Mouse (Mus musculus): ENCODE results near the gene Capza2. TPM values are rescaled to one million over a fixed set of nuclear protein-coding genes. Genes with fewer than 3 reads are reported as not detected.

Capza2 gene
- polyA plus RNA-seq, 1 experiment, result 18.2 TPM

GRCm38 (mm10) chr6:17637205-17638203, 1.5 kb downstream of the Capza2 start:
- no peaks in the 10 kb centered on the region for H3K27me3 ChIP-seq (ENCODE audit: control insufficient read depth, insufficient read depth, low read length)
- peak overlapping the region; percentile 30; the same call in 1 of the 2 replicates for H3K27ac ChIP-seq (ENCODE audit: control insufficient read depth, insufficient read depth, low read length)
- WGBS, result under 1% methylated on average over 57 of the region's 62 CpGs
- TF ChIP-seq CTCF (IDR thresholded peaks at IDR 0.05; ENCODE audit: borderline replicate concordance, control insufficient read depth, extremely low read depth, insufficient read depth, low read length, poor library complexity), result no peak
- TF ChIP-seq POLR2A (IDR thresholded peaks at IDR 0.05; ENCODE audit: control insufficient read depth, extremely low read depth, insufficient read depth, low read length, poor library complexity), result no peak
- peaks cover 7% of the 10 kb centered on the region for H3K4me1 ChIP-seq (replicated peaks; ENCODE audit: control insufficient read depth, insufficient read depth, low read length)
- no peaks in the 10 kb centered on the region for H3K36me3 ChIP-seq (ENCODE audit: control insufficient read depth, insufficient read depth, low read length)
- peak overlapping the region; percentile 79 for H3K4me3 ChIP-seq (ENCODE audit: control insufficient read depth, insufficient read depth, low read length)
- peak; percentile 32 for DNase-seq

DNA sequence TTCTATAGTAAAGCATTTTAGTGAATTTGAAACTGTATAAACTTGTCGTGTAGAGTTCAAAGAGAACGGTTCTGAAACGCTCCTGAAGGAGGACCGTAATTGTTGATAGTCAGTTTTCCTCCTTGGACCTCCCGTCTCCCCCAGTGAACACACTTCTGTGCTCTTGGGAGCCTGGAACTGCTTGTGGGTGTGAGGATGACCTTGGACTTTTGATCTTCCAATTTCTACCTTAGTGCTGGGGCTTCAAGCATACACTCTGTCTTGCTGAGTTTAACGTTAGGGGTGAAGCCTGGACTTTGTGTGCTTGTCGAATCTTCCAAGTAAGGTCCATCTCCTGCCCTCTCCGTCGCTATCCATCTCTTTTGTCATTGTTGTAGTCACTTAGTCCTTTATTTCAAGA, 4.0 kb downstream of the Capza2 start:
- peaks cover 7% of the 10 kb centered on the region for H3K4me1 ChIP-seq (replicated peaks; ENCODE audit: control insufficient read depth, insufficient read depth, low read length)
- DNase-seq, result no peak
- TF ChIP-seq CTCF (IDR thresholded peaks at IDR 0.05; ENCODE audit: borderline replicate concordance, control insufficient read depth, extremely low read depth, insufficient read depth, low read length, poor library complexity) (no peak), POLR2A (IDR thresholded peaks at IDR 0.05; ENCODE audit: control insufficient read depth, extremely low read depth, insufficient read depth, low read length, poor library complexity) (no peak)
- H3K27ac ChIP-seq (ENCODE audit: control insufficient read depth, insufficient read depth, low read length), result no peak overlapping the region
- H3K36me3 ChIP-seq (ENCODE audit: control insufficient read depth, insufficient read depth, low read length), result no peaks in the 10 kb centered on the region
- no peak overlapping the region for H3K4me3 ChIP-seq (ENCODE audit: control insufficient read depth, insufficient read depth, low read length)
- 67% methylated on average over 9 of the region's 9 CpGs for WGBS
- no peaks in the 10 kb centered on the region for H3K27me3 ChIP-seq (ENCODE audit: control insufficient read depth, insufficient read depth, low read length)

- 13% methylated on average over 3 of the region's 3 CpGs for WGBS
- Histone ChIP-seq H3K27me3 (ENCODE audit: control insufficient read depth, insufficient read depth, low read length) (no peaks in the 10 kb centered on the region), H3K27ac (ENCODE audit: control insufficient read depth, insufficient read depth, low read length) (no peak overlapping the region), H3K4me3 (ENCODE audit: control insufficient read depth, insufficient read depth, low read length) (no peak overlapping the region), H3K36me3 (ENCODE audit: control insufficient read depth, insufficient read depth, low read length) (no peaks in the 10 kb centered on the region), H3K4me1 (replicated peaks; ENCODE audit: control insufficient read depth, insufficient read depth, low read length) (peaks cover 2% of the 10 kb centered on the region; the same call in 1 of the 2 replicates)
- TF ChIP-seq CTCF (IDR thresholded peaks at IDR 0.05; ENCODE audit: borderline replicate concordance, control insufficient read depth, extremely low read depth, insufficient read depth, low read length, poor library complexity), result no peak
- TF ChIP-seq POLR2A (IDR thresholded peaks at IDR 0.05; ENCODE audit: control insufficient read depth, extremely low read depth, insufficient read depth, low read length, poor library complexity), result no peak
- DNase-seq, result no peak
Measured at GRCm38 (mm10) chr6:17642739-17643138, 6.7 kb downstream of the Capza2 start.

DNA sequence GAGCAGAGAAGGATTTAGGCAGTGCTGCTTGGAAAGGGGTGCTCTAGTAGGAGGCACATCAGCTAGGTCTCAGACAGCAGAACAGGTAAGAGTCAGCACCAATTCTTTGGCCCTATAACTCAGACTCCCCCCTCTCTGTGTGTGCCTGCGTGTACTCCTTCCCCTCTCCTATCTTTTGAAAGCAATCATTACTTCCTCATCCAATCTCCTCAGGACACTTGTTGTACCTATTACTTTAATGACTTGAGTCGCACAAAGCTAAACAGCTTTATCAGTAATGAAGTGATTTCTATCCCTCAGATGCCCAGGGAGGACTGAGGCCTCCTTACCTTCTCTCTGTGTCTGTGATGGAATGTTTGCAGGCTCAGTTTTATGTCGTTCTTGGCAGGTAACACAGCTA, 10.1 kb downstream of the Capza2 start:
- TF ChIP-seq CTCF (IDR thresholded peaks at IDR 0.05; ENCODE audit: borderline replicate concordance, control insufficient read depth, extremely low read depth, insufficient read depth, low read length, poor library complexity), result no peak
- no peak for TF ChIP-seq POLR2A (IDR thresholded peaks at IDR 0.05; ENCODE audit: control insufficient read depth, extremely low read depth, insufficient read depth, low read length, poor library complexity)
- DNase-seq, result no peak
- Histone ChIP-seq H3K27me3 (ENCODE audit: control insufficient read depth, insufficient read depth, low read length) (no peaks in the 10 kb centered on the region), H3K4me3 (ENCODE audit: control insufficient read depth, insufficient read depth, low read length) (no peak overlapping the region), H3K27ac (ENCODE audit: control insufficient read depth, insufficient read depth, low read length) (no peak overlapping the region), H3K4me1 (replicated peaks; ENCODE audit: control insufficient read depth, insufficient read depth, low read length) (no peaks in the 10 kb centered on the region), H3K36me3 (ENCODE audit: control insufficient read depth, insufficient read depth, low read length) (peaks cover 16% of the 10 kb centered on the region)
- WGBS, result 56% methylated on average over 3 of the region's 3 CpGs

DNA sequence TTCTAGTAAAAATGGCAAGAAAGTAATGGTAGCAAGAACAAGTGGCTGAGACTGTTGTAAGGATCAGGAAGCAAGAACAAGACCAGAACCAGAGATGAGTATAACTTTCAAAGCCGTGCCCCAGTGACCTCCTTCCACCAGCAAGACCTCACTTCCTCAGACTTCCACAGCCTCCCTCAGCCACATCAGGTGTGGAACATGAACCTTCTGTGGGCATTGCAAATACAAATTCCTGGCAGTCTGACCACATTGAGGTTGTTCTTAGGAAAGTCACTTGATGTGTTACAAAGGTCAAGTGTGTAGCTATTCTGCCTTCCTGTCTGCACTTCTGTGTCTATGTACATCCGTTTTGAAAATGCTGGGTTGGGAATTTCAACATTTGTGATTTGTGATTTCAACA, 16.1 kb downstream of the Capza2 start:
- no peaks in the 10 kb centered on the region for H3K4me1 ChIP-seq (replicated peaks; ENCODE audit: control insufficient read depth, insufficient read depth, low read length)
- H3K27ac ChIP-seq (ENCODE audit: control insufficient read depth, insufficient read depth, low read length), result no peak overlapping the region
- no peak for TF ChIP-seq CTCF (IDR thresholded peaks at IDR 0.05; ENCODE audit: borderline replicate concordance, control insufficient read depth, extremely low read depth, insufficient read depth, low read length, poor library complexity)
- no peak for TF ChIP-seq POLR2A (IDR thresholded peaks at IDR 0.05; ENCODE audit: control insufficient read depth, extremely low read depth, insufficient read depth, low read length, poor library complexity)
- no peak overlapping the region for H3K4me3 ChIP-seq (ENCODE audit: control insufficient read depth, insufficient read depth, low read length)
- H3K36me3 ChIP-seq (ENCODE audit: control insufficient read depth, insufficient read depth, low read length), result peaks cover 42% of the 10 kb centered on the region
- DNase-seq, result no peak
- H3K27me3 ChIP-seq (ENCODE audit: control insufficient read depth, insufficient read depth, low read length), result no peaks in the 10 kb centered on the region
- WGBS, result 54% methylated on average over 2 of the region's 2 CpGs

GRCm38 (mm10) chr6:17655080-17655479, 19.0 kb downstream of the Capza2 start:
- WGBS, result 27% methylated on average over 2 of the region's 2 CpGs
- TF ChIP-seq CTCF (IDR thresholded peaks at IDR 0.05; ENCODE audit: borderline replicate concordance, control insufficient read depth, extremely low read depth, insufficient read depth, low read length, poor library complexity), result no peak
- TF ChIP-seq POLR2A (IDR thresholded peaks at IDR 0.05; ENCODE audit: control insufficient read depth, extremely low read depth, insufficient read depth, low read length, poor library complexity), result no peak
- H3K4me3 ChIP-seq (ENCODE audit: control insufficient read depth, insufficient read depth, low read length), result no peak overlapping the region
- peaks cover 52% of the 10 kb centered on the region for H3K36me3 ChIP-seq (ENCODE audit: control insufficient read depth, insufficient read depth, low read length)
- no peak for DNase-seq
- no peaks in the 10 kb centered on the region for H3K27me3 ChIP-seq (ENCODE audit: control insufficient read depth, insufficient read depth, low read length)
- no peak overlapping the region for H3K27ac ChIP-seq (ENCODE audit: control insufficient read depth, insufficient read depth, low read length)
- H3K4me1 ChIP-seq (replicated peaks; ENCODE audit: control insufficient read depth, insufficient read depth, low read length), result no peaks in the 10 kb centered on the region
